Mouse (Mus musculus) small intestine, adult 2 months (tissue): ENCODE measurements around the gene Adam15.

Source experiments
- CTCF ChIP-seq: fragments of 200-500 bp; IDR thresholded peaks from 2 replicates; pipeline ENCODE4 v1.5.1; 2012; ENCODE audit warnings: low read depth, mild to moderate bottlenecking, control low read depth, inconsistent platforms, low read length, moderate library complexity, mixed read lengths; ENCODE audit not compliant: insufficient replicate concordance, insufficient read length; ENCODE audit errors: extremely low read depth
- POLR2A ChIP-seq: fragments of 200-500 bp; IDR thresholded peaks from 2 replicates; pipeline ENCODE4 v1.6.1; 2012; ENCODE audit warnings: low read depth, mild to moderate bottlenecking, control low read depth, inconsistent platforms, low read length, moderate library complexity

- no peak for TF ChIP-seq CTCF
- no peak for TF ChIP-seq POLR2A
Measured at GRCm38 (mm10) chr3:89356029-89356428, 6.2 kb upstream of the Adam15 start.
